Mouse (Mus musculus): ENCODE results near the gene Uts2r. TPM values are rescaled to one million over a fixed set of nuclear protein-coding genes. Genes with fewer than 3 reads are reported as not detected.

Uts2r gene
- not detected for total RNA-seq (2023)

DNA sequence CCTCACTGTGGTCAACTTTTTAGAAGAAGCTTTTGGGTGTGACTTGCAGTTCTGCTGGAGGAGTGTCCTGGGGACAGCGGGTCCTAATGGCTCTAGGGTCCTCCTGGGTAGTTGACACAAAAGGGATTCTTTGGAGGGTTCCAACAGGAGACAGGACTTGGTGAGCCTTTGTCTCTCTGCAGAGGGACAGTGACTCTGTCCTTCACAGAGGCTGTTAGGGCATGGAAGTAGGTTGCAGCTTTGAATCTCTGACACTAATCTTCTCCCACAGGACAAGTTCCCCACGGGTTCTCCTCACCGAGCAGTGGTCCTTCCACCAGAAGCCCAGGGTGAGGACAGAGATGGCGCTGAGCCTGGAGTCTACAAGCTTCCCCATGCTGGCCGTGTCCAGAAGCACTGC, at the start of gene Uts2r:
Gene Uts2r (plus strand): TSS at position 301 of the 400 bp plus-strand sequence.

DNA sequence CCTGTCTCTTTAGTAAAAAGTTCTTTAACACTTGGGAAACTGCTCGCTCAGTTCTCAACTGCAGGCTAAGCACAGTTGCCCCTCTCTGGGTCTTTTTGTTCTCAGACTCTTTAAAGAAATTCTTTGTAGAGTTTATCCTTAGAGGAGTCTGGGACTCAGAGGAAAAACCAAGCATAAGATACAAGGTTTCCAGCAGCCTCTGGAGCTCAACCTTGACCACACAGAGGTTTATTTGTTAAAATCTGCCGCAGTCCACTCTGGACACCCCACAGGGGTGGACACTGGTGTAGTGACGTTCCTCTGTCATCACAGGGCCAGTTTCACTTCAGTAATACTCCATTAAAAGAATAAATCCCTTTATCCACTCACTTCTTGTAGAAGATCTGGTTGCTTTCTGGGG, 41.5 kb upstream of the Uts2r start, which contains the start of gene Tex19.2:
Gene Tex19.2 (minus strand): TSS at position 101 of the 400 bp plus-strand sequence.

DNA sequence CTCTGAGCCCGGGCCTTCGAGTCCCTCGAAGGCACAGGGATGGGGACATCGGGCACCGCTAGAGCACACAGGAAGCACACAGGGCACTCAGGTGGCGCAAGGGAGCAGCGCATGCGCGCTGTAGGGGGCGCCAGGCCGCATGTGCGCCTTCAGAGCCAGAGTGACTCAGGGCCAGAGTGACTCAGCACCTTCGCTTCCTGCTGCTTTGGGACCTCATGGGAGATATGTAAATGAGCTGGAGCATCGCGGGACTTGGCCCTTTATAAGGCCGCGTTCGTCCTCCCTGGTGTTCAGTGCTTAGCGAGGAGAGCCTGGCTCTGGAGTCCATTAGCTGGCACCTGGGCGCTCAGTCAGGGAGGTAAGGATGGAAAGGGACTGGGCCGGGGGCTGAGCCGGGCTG, 14.2 kb upstream of the Uts2r start, which contains the start of gene Tex19.1:
Gene Tex19.1 (plus strand): TSS at position 279 of the 400 bp plus-strand sequence.

DNA sequence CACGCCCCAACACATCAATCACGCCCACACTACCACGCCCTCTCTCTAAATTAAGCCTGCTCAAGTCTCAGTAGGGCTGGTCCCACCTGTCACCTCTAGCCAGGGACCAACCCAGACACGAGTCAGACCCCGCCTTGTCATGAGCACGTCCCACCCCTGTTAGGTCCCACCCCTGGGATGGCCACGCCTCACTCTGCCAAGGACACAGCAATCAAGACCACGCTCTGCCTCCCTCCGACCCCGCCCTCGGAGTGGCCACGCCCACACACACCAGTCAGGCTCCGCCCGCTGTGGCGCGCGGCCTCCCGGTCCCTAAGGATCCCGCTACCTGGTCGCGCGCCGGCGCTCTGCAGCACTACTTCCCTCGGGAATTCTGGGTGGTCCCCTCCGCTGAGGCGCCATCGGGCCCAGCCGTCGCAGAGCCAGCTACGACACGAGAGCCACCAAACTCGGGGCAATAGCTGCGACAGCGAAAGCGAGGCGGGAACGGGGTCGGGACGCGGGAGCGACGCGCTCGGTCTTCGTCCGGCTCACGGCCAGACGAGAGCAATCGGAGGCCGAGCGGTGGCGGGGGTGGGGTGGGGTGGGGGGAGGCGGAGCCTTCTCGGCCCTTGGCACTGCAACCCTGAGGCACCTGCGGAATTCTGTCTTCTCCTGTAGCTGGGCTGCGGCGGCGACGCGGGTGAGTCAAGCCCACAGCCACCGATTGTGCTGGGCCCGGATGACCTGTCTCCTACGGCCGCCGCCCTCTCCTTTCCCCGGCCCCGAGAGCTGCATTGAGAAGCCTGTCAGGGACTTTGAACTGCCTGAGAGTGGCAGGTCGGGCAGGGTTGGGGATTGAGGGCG, 44.3 kb downstream of the Uts2r start, which contains the start of the genes Hexdc and Ogfod3:
Gene Hexdc (plus strand): TSS at position 273 of the 846 bp plus-strand sequence.
Gene Ogfod3 (minus strand): TSS at position 551 of the 846 bp plus-strand sequence.

Other genes with a start within 250 kb of the Uts2r start
- gene Ccdc57, start 227.4 kb upstream of the Uts2r start, total RNA-seq (2023) = under 1 TPM; 0.58 to 0.88 TPM
- 100 to 1,000 TPM; 145 to 159 TPM for gene Slc16a3, start 211.8 kb upstream of the Uts2r start, total RNA-seq (2023)
- gene Csnk1d, start 168.9 kb upstream of the Uts2r start, total RNA-seq (2023) = 100 to 1,000 TPM; 146 to 149 TPM
- 10 to 100 TPM; 22.4 to 35.1 TPM for gene Cd7, start 120.9 kb upstream of the Uts2r start, total RNA-seq (2023)
- not detected for gene Sectm1b, start 96.7 kb upstream of the Uts2r start, total RNA-seq (2023)
- under 1 TPM; 0.52 to 0.97 TPM for gene Sectm1a, start 79.1 kb upstream of the Uts2r start, total RNA-seq (2023)
- gene Tex19.2, start 41.6 kb upstream of the Uts2r start, total RNA-seq (2023) = not detected
- gene Tex19.1, start 14.1 kb upstream of the Uts2r start, total RNA-seq (2023) = not detected
- gene Hexdc, start 44.2 kb downstream of the Uts2r start, total RNA-seq (2023) = 1 to 10 TPM; 5.2 to 5.6 TPM
- gene Ogfod3, start 44.4 kb downstream of the Uts2r start, total RNA-seq (2023) = 1 to 10 TPM; 5.0 to 7.0 TPM
- 10 to 100 TPM; 78.0 to 81.9 TPM for gene Cybc1, start 69.1 kb downstream of the Uts2r start, total RNA-seq (2023)
- 10 to 100 TPM; 26.4 to 33.7 TPM for gene Narf, start 77.0 kb downstream of the Uts2r start, total RNA-seq (2023)
- 10 to 100 TPM; 29.2 to 33.9 TPM for gene Foxk2, start 99.7 kb downstream of the Uts2r start, total RNA-seq (2023)
- 10 to 100 TPM; 64.2 to 71.9 TPM for gene Wdr45b, start 194.2 kb downstream of the Uts2r start, total RNA-seq (2023)
- gene Rab40b, start 228.0 kb downstream of the Uts2r start, total RNA-seq (2023) = not detected

Measured in monocyte, adult 59 days (primary cell).